Mouse (Mus musculus) cerebellum, postnatal 4 days (tissue): ENCODE results near the gene Bcl2l1.

Source experiments
- DNase-seq, 2 experiments: peaks; one replicate each; pipeline ENCODE4 v3.0.0; 2022; ENCODE audit warnings: low spot score in 2 of 2, mixed read lengths in 1 of 2

Bcl2l1 gene

GRCm38 (mm10) chr2:152831019-152831878 lies at the start of gene Bcl2l1:
Gene Bcl2l1, minus strand, starts transcription at chr2:152831728.
- peak; percentile 96 to 98 for DNase-seq

- no peak for DNase-seq
Measured at GRCm38 (mm10) chr2:152880898-152881297, 49.4 kb upstream of the Bcl2l1 start.

- no peak for DNase-seq
Measured at GRCm38 (mm10) chr2:152878239-152878638, 46.7 kb upstream of the Bcl2l1 start.

DNA sequence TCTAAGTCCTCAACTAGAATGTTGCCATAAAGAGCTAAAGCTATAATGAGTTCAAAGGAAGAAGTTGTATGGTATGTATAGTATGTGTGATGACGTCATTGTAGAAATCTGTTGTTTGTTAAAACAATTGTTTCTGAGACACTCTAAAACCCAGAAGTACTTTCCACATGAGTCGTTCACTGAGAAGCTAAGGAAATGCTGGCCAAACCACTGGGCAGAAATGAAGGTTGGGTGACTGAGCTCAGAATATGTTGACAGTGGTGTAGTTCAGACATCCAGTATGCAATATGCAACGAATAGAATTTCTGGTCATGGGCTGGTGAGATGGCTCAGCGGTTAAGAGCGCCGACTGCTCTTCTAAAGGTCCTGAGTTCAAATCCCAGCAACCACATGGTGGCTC lies 31.8 kb upstream of the Bcl2l1 start:
- DNase-seq, result no peak

GRCm38 (mm10) chr2:152862638-152863037 lies 31.1 kb upstream of the Bcl2l1 start:
- DNase-seq, result no peak

- DNase-seq, result no peak
Measured at GRCm38 (mm10) chr2:152861891-152862290, 30.4 kb upstream of the Bcl2l1 start.

- DNase-seq, result no peak
Measured at GRCm38 (mm10) chr2:152859501-152859900, 28.0 kb upstream of the Bcl2l1 start.

GRCm38 (mm10) chr2:152848466-152848865 lies 16.9 kb upstream of the Bcl2l1 start:
- DNase-seq, result no peak

GRCm38 (mm10) chr2:152847815-152848302 lies 16.3 kb upstream of the Bcl2l1 start, which contains the start of gene Tpx2:
Gene Tpx2, plus strand, starts transcription at chr2:152847964.
- peak; percentile 92 to 96 for DNase-seq

- no peak for DNase-seq
Measured at GRCm38 (mm10) chr2:152847057-152847814, 15.7 kb upstream of the Bcl2l1 start.

DNA sequence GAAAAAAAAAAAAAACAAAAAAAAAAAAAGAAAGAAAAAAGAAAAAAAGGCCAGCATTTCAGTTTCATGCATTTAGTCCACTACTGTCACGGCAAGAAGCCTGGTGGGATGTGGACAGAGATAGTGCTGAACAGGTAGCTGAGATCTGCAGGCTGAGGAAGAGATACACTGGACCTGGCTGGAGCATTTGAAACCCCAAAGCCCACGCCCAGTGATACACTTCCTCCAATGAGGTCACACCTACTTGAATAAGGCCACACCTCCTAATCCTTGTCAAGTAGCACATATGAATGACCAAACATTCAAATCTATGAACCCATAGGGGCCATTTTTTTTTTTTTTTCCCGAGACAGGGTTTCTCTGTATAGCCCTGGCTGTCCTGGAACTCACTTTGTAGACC lies 11.2 kb upstream of the Bcl2l1 start:
- DNase-seq, result no peak

DNA sequence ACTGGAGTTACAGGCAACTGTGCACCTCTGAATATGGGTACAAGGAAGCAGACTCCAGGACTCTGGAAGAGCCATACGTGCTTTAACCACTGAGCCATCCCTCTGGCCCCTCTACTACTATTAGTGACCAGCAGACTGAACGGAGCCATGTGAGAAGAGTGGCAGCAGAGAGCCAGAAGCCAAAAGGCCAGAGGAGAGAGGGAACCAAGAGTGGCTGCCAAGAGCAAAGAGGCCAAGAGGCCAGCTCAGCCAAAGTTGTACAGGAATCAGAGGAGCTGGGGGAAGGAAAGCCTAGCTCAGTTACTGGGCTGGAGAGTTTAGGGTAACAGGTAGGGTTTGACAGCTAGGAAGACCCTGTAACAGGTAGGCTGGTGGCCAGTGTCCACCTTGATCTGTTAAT lies 7.7 kb upstream of the Bcl2l1 start:
- no peak for DNase-seq

DNA sequence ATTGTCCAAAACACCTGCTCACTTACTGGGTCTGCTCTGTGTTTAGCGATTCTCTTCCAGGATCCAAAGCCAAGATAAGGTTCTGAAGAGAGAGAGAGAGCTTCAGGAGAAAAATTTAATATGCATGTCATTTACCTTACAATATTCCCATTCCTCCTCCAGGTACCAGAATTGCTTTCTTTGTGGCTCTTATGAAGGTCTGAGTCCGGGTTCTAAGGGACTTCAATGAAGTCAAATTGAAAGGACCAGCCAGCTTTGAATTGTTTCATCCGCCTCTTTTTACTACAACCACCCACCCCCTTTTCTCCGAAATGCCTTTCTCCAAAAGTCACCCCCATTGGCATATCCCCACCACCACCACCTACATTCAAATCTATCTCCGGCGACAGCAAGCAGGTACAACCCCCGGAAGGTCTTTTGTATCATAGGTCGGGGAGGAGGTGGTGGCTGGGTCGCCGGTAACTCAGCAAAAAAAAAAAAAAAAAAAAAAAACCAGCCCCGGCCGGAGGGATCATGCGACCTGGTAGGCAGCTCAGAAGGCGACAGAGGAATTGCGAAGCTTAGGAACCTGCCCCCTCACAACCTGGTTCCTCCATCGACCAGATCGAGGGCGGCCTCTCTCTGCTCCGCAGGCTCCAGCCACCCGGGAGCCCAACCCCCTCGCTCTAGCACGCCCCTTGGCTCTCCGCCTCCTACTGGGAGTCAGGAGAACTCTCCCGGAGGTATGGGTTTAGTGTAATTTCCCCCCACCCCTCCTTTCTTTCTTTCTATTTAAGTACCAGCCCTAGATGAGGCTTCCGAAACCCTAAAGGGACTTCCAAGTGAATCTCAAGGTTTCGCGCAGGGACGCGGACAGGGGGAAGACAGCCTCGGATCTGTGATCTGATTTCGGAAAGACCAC lies 1.3 kb downstream of the Bcl2l1 start:
- DNase-seq, result peak; percentile 62 to 79

DNA sequence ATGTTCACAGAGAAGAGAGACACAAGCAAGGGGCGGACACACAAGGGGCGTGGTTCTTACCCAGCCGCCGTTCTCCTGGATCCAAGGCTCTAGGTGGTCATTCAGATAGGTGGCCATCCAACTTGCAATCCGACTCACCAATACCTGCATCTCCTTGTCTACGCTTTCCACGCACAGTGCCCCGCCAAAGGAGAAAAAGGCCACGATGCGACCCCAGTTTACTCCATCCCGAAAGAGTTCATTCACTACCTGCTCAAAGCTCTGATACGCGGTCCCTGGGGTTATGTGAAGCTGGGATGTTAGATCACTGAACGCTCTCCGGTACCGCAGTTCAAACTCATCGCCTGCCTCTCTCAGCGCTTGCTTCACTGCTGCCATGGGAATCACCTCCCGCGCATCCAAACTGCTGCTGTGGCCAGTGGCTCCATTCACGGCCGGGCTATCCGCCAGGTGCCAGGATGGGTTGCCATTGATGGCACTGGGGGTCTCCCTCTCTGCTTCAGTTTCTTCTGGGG lies 2.1 kb downstream of the Bcl2l1 start:
- peak in 1 of 2 experiments; percentile 57 for DNase-seq

DNA sequence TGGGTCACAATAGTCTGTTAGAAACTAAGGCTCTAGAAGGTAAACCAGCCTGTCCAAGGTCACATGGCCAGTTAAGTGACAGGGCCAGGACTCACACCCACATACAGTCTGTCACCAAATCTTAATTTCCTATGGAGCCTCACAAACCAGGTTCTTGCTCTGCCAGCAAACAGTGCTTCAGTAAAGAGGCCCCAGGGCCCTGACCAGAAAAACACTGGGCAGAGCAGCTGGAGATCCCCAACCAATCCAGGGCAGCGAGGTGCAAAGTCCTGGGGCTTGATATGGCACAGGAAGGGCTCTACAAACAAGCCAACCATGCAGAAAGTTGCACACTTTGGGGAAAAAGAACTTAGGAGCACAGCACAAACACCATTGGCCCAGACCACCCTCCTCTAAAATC lies 3.0 kb downstream of the Bcl2l1 start:
- no peak for DNase-seq

- DNase-seq, result no peak
Measured at GRCm38 (mm10) chr2:152828011-152828370, 3.5 kb downstream of the Bcl2l1 start.

- DNase-seq, result no peak
Measured at GRCm38 (mm10) chr2:152827321-152828010, 4.1 kb downstream of the Bcl2l1 start.

- DNase-seq, result no peak
Measured at GRCm38 (mm10) chr2:152826481-152826880, 5.0 kb downstream of the Bcl2l1 start.

DNA sequence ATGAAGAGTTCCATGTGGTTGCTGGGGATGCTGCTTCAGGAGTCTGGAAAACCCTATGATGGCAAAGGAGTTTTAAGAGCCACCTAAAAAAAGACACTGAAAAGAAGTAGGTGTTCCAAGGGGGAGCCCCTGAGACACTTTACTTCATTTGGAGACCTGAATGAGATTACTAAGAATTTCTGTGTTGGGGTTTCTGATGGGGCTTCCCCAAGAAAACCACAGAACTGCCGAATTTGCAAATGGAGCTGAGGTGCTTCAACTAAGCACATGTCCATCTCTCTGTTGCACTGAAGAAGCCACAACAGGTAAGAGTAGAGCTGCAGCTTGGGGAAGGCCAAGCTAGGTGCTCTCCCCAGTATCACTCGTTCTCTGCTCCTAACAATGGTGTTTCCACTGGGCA lies 5.8 kb downstream of the Bcl2l1 start:
- no peak for DNase-seq

- DNase-seq, result no peak
Measured at GRCm38 (mm10) chr2:152825168-152825697, 6.3 kb downstream of the Bcl2l1 start.
